Mouse (Mus musculus) forebrain, postnatal 0 days (tissue): ENCODE data around the gene Rasgrf2. TPM values are rescaled to one million over a fixed set of nuclear protein-coding genes. Genes with fewer than 3 reads are reported as not detected.
A peak's percentile ranks its signal among the peaks of the same experiment; 100 is the strongest.

Experiments used
- ATAC-seq: fragments of 200-750 bp; cut with Nextera tagmentation; 2 replicates; pipeline ENCODE4 v1.8.0; 2017; ENCODE audit warnings: mild to moderate bottlenecking, moderate library complexity
- DNase-seq: peaks from one replicate; pipeline ENCODE4 v3.0.0-alpha.2; 2015
- H3K27ac ChIP-seq: fragments of 300-500 bp; sonication (generic); 2 replicates; pipeline ENCODE4 v1.5.1; 2014; ENCODE audit warnings: low read depth, mild to moderate bottlenecking, antibody characterized with exemption, low read length, moderate library complexity, mixed read lengths
- H3K27me3 ChIP-seq: fragments of 300-500 bp; sonication (generic); 2 replicates; pipeline ENCODE4 v1.6.1; 2014; ENCODE audit warnings: mild to moderate bottlenecking, low read length, mixed read lengths; ENCODE audit not compliant: insufficient read depth
- H3K36me3 ChIP-seq: fragments of 300-500 bp; sonication (generic); 2 replicates; pipeline ENCODE4 v1.6.1; 2014; ENCODE audit warnings: mild to moderate bottlenecking, moderate library complexity; ENCODE audit not compliant: insufficient read depth
- H3K4me1 ChIP-seq: fragments of 300-500 bp; sonication (generic); 2 replicates; pipeline ENCODE4 v1.6.1; 2014; ENCODE audit warnings: antibody characterized with exemption; ENCODE audit not compliant: insufficient read depth
- H3K4me2 ChIP-seq: fragments of 300-500 bp; sonication (generic); 2 replicates; pipeline ENCODE4 v1.6.1; 2014; ENCODE audit warnings: low read depth, mild to moderate bottlenecking, moderate library complexity
- H3K4me3 ChIP-seq: fragments of 300-500 bp; sonication (generic); 2 replicates; pipeline ENCODE4 v1.5.1; 2014; ENCODE audit warnings: low read depth, low read length, mixed read lengths
- H3K9ac ChIP-seq: fragments of 300-500 bp; sonication (generic); 2 replicates; pipeline ENCODE4 v1.6.1; 2014; ENCODE audit warnings: mild to moderate bottlenecking
- H3K9me3 ChIP-seq: fragments of 300-500 bp; sonication (generic); 2 replicates; pipeline ENCODE4 v1.6.1; 2016; ENCODE audit warnings: low read length
- CTCF ChIP-seq: sonication (generic); IDR thresholded peaks from 2 replicates; pipeline ENCODE4 v1.5.1; 2016; ENCODE audit warnings: antibody characterized with exemption, control low read depth, low read depth
- WGBS: fragments of 180-500 bp; shearing (Covaris S2); extraction: QIAGEN DNeasy Blood & Tissue Kit; methylation state at CpG from one replicate; pipeline ENCODE4 v1.1.7; 2014; 5-methylcytosine and 5-hydroxymethylcytosine counted together
- polyA plus RNA-seq: library from polyadenylated mRNA; unstranded; fragments of >200 nt; fragmentation: Nextera tagmentation; extraction: Ambion mirVana; gene quantifications from 2 replicates; pipeline ENCODE4 v1.2.1, GENCODE M21; 2015
- total RNA-seq: library from RNA; depleted of rRNA; stranded (reverse); fragments of >200 nt; gene quantifications from 2 replicates; pipeline ENCODE4 v1.2.3, GENCODE M21; 2014

Rasgrf2 gene
- total and polyA plus RNA-seq, 2 experiments from 2014 or later: 7.0 to 63.5 TPM

DNA sequence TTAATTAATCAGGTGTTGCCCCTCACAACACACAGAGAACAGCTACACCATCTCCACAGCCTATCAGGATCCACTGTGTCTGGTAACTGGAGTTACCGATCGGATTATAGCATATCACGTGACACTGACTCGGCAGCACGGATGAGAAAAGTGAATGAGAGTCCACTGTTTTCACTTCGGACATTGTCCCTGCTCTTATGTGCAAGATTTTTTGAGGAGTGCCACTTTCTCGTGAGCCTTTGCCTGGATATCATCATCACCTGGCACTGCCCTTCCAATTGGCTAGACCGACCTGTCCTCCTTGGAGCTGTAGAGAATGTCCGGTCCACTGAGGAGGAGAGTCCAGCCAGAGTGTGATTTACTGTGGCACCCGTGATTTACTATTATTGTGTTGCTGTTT, 109.3 kb downstream of the Rasgrf2 start:
- Histone ChIP-seq H3K4me2 (no peak overlapping the region), H3K27me3 (no peaks in the 10 kb centered on the region), H3K4me1 (no peaks in the 10 kb centered on the region), H3K4me3 (no peak overlapping the region), H3K9me3 (no peaks in the 10 kb centered on the region), H3K27ac (no peak overlapping the region), H3K9ac (no peak overlapping the region), H3K36me3 (peaks cover 7% of the 10 kb centered on the region; the same call in 1 of the 2 replicates)
- no peak for TF ChIP-seq CTCF
- WGBS: 89% methylated on average over 10 of the region's 10 CpGs
- DNase-seq (no peak), ATAC-seq (no peak)

DNA sequence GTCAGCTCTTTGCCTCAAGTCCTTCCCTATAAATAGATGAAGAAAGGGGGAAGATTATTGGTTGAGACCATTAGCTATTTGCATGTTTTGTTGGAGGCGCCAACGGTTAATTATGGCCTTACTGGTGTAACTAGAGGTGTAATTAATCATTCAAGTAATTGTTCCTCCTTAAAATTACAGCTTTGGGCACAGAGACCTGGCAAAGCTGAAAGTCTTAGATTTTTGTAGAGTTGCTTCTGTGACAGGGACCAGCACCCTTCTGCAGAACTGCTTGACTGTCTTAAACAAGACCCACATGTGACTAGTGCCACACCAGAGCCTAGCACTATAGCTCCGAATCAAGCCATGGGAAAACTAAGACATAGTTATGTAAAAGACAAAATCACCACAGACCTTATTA, 134.5 kb downstream of the Rasgrf2 start:
- Histone ChIP-seq H3K4me3 (no peak overlapping the region), H3K9ac (no peak overlapping the region), H3K27me3 (no peaks in the 10 kb centered on the region), H3K4me1 (no peaks in the 10 kb centered on the region), H3K9me3 (no peaks in the 10 kb centered on the region), H3K27ac (no peak overlapping the region), H3K36me3 (no peaks in the 10 kb centered on the region), H3K4me2 (no peak overlapping the region)
- DNase-seq: no peak
- no peak for TF ChIP-seq CTCF
- ATAC-seq: peak; percentile 27; the same call in 1 of the 2 replicates
- 34% methylated on average over 3 of the region's 3 CpGs for WGBS

DNA sequence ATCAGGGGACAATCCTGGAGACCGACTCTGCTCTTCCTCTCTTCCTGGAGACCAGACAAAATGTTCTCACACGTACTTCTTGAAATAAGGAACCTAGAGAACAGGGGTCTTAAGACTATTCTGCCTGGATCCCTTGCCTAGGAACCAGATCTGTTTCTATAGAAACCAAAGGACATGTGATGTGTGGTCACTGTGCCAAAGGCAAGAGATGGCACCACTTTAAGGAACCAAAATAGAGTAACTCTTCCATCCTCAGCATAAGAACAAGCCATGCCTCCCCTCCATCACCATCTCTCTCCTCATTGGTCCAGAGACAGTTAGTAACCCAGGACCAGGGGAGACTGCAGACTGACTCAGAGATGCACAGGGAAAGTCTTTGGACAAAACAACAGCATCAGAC, 140.0 kb downstream of the Rasgrf2 start:
- Histone ChIP-seq H3K4me1 (no peaks in the 10 kb centered on the region), H3K4me3 (no peak overlapping the region), H3K4me2 (no peak overlapping the region), H3K27me3 (no peaks in the 10 kb centered on the region), H3K9me3 (no peaks in the 10 kb centered on the region), H3K27ac (no peak overlapping the region), H3K36me3 (no peaks in the 10 kb centered on the region), H3K9ac (no peak overlapping the region)
- WGBS: 75% methylated on average over 2 of the region's 2 CpGs
- no peak for TF ChIP-seq CTCF
- no peak for DNase-seq
- ATAC-seq: peak; percentile 55

DNA sequence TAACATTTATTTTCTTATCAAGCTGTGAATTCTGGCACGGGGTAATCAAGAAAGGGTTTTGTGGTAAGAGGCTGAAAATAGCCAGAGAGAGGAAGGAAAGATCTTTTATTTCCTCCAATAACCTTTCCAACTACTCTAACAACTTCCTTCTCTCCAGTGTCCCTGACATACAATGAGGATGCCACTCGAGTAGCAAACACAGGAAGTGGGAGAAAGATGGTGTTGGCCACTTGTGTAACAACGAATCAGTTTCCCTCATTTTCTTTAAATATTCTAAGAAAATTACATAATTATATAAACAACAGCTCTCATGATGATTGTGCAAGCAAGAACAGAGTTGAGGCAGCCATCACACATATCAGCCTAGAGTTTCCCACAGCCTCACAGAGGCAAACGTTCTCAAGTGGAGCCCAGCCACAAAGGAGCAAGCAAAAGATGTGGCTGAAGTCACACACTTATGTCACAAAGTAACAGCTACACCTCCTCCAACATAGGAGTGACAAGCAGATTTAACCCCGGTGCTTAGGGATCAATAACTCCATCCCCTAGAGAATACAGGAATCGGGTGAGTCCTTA, 140.7 kb downstream of the Rasgrf2 start:
- Histone ChIP-seq H3K9ac (no peak overlapping the region), H3K27ac (no peak overlapping the region), H3K9me3 (no peaks in the 10 kb centered on the region), H3K36me3 (no peaks in the 10 kb centered on the region), H3K4me3 (no peak overlapping the region), H3K4me1 (no peaks in the 10 kb centered on the region; the same call in 1 of the 2 replicates), H3K27me3 (no peaks in the 10 kb centered on the region), H3K4me2 (no peak overlapping the region)
- DNase-seq (no peak), ATAC-seq (no peak)
- WGBS: 81% methylated on average over 6 of the region's 6 CpGs
- TF ChIP-seq CTCF: no peak

DNA sequence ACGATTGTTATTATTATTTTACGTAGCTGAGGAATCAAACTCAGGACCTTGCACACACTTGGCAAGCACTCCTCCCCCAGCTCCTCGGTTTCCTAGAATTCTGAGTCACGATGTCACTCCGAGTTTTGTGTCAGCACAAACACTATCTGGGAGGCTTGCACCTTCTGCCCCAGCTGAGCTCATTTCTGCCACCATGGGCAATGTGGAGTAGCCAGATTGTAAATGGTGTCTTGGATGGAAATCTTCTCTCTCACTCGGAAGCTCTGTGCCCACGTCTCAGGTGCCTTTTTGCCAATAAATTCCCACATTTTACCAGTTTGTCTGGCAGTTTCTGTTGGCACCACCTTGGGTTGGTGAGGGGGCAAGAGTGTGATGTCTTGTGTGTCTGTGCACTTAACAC, 143.1 kb downstream of the Rasgrf2 start:
- DNase-seq (no peak), ATAC-seq (no peak)
- Histone ChIP-seq H3K4me3 (no peak overlapping the region), H3K27me3 (no peaks in the 10 kb centered on the region), H3K27ac (no peak overlapping the region), H3K4me2 (no peak overlapping the region), H3K36me3 (no peaks in the 10 kb centered on the region), H3K9ac (no peak overlapping the region), H3K9me3 (no peaks in the 10 kb centered on the region), H3K4me1 (no peaks in the 10 kb centered on the region; the same call in 1 of the 2 replicates)
- WGBS: 78% methylated on average over 7 of the region's 7 CpGs
- no peak for TF ChIP-seq CTCF

DNA sequence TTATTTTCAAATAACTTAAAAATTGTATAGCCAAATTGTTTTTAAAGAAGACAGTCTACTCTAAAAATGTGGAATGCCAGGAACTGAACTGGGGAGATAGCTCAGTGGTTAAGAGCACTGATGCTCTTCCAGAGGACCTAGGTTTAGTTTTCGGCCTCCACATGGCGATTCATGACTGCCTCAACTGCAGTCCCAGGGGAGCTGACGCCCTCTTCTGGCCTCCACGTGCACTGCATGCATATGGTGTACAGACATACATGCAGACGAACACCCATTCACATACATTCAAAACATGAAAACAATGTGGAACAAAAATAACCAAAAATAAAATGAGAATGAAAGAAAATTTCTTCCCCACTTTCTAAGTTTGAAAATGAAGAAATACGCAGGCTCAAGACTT, 144.5 kb downstream of the Rasgrf2 start:
- no peak for DNase-seq
- no peak for ATAC-seq
- H3K36me3 ChIP-seq: no peaks in the 10 kb centered on the region
- WGBS: 92% methylated on average over 6 of the region's 6 CpGs
- no peaks in the 10 kb centered on the region for H3K9me3 ChIP-seq
- H3K4me3 ChIP-seq: no peak overlapping the region
- no peaks in the 10 kb centered on the region; the same call in 1 of the 2 replicates for H3K4me1 ChIP-seq
- no peak overlapping the region for H3K4me2 ChIP-seq
- H3K9ac ChIP-seq: no peak overlapping the region
- peak; percentile 29 for TF ChIP-seq CTCF
- no peaks in the 10 kb centered on the region for H3K27me3 ChIP-seq
- no peak overlapping the region for H3K27ac ChIP-seq

DNA sequence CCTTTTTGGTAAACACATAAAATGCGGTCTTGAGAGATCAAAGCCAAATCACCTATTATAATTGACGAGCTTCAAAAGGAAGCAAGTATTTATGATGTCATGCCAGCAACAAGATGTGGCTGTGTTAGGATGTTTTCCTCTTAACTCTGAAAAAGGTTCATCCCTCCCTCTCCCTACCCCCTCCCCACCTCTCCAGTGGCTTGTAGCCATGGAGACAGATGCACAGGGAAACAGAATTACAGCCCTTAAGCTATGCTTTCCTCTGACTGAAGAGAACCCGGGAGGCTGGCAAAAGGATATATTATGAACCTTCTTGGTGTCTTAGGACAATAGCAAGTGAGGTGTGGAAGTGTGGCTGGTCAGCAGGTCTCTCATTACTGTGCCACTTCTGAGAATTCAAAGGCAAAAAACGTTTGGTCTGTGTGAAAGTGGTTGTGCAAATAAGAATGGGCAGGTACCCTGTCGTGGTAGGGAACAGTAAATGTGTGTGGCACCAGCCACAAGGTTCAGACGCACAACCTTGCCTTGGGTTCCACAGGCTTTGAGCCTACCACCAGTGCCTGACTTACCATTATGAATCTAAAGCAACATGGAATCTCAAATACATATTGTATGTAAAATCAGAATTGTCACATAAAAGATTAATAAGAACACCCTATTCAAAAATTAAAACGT, 145.4 kb downstream of the Rasgrf2 start:
- WGBS: 41% methylated on average over 7 of the region's 7 CpGs
- Histone ChIP-seq H3K9ac (no peak overlapping the region), H3K4me3 (no peak overlapping the region), H3K4me1 (no peaks in the 10 kb centered on the region; the same call in 1 of the 2 replicates), H3K27ac (peak overlapping the region; percentile 50; the same call in 1 of the 2 replicates), H3K9me3 (no peaks in the 10 kb centered on the region), H3K27me3 (no peaks in the 10 kb centered on the region), H3K36me3 (no peaks in the 10 kb centered on the region), H3K4me2 (no peak overlapping the region)
- no peak for TF ChIP-seq CTCF
- peak; percentile 38 for DNase-seq
- ATAC-seq: peak; percentile 79
